Mouse (Mus musculus) lung, postnatal 4 days (tissue): ENCODE data around the gene Sephs2.

Source experiments
- DNase-seq, 2 experiments: peaks; one replicate each; pipeline ENCODE4 v3.0.0; 2021

Gene Sephs2

GRCm38 (mm10) chr7:127232622-127233367 is 41.1 kb downstream of the Sephs2 start, which contains the start of the genes Zfp553 and Sept1:
Zfp553 (plus strand) TSS chr7:127233061.
Sept1 (minus strand) TSS chr7:127233130.
- DNase-seq, result peak; percentile 88 to 91

GRCm38 (mm10) chr7:127231826-127232621 is 41.8 kb downstream of the Sephs2 start:
- no peak for DNase-seq

GRCm38 (mm10) chr7:127231376-127231775 is 42.5 kb downstream of the Sephs2 start:
- DNase-seq, result no peak

- DNase-seq, result peak; percentile 77 to 88
Observed at GRCm38 (mm10) chr7:127228615-127229303, 45.1 kb downstream of the Sephs2 start.

- DNase-seq, result no peak
Observed at GRCm38 (mm10) chr7:127225147-127225995, 48.5 kb downstream of the Sephs2 start.

GRCm38 (mm10) chr7:127224616-127225015 is 49.2 kb downstream of the Sephs2 start:
- DNase-seq, result no peak

GRCm38 (mm10) chr7:127223515-127224478 is 50.1 kb downstream of the Sephs2 start:
- no peak for DNase-seq

- DNase-seq, result no peak
Observed at GRCm38 (mm10) chr7:127223106-127223505, 50.7 kb downstream of the Sephs2 start.
